Mouse (Mus musculus) thymus, adult 2 months (tissue): ENCODE results near the gene Nptn.

ENCODE experiments used
- CTCF ChIP-seq: fragments of 200-500 bp; IDR thresholded peaks from 2 replicates; pipeline ENCODE4 v1.5.1; 2012; ENCODE audit warnings: mild to moderate bottlenecking, control low read depth, low read length, moderate library complexity, borderline replicate concordance; ENCODE audit not compliant: control insufficient read depth, poor library complexity, insufficient read depth; ENCODE audit errors: extremely low read depth
- POLR2A ChIP-seq: fragments of 200-500 bp; IDR thresholded peaks from 2 replicates; pipeline ENCODE4 v1.6.1; 2012; ENCODE audit warnings: mild to moderate bottlenecking, low read length, control low read depth, moderate library complexity; ENCODE audit not compliant: control insufficient read depth, poor library complexity, insufficient read depth; ENCODE audit errors: extremely low read depth

- TF ChIP-seq CTCF (no peak), POLR2A (no peak)
Observed at GRCm38 (mm10) chr9:58660673-58661072, 78.6 kb downstream of the Nptn start.
